Mouse (Mus musculus) ES-Bruce4 (cell line): Measurements from ENCODE around the gene Cd101. TPM values are rescaled to one million over a fixed set of nuclear protein-coding genes. Genes with fewer than 3 reads are reported as not detected.

Source experiments
- H3K27ac ChIP-seq: 2 replicates; pipeline ENCODE4 v1.5.1; 2012; ENCODE audit warnings: low read length, inconsistent platforms; ENCODE audit not compliant: insufficient read depth
- H3K27me3 ChIP-seq: 2 replicates; pipeline ENCODE4 v1.6.1; 2012; ENCODE audit warnings: mild to moderate bottlenecking, low read length, inconsistent platforms; ENCODE audit not compliant: control insufficient read depth, poor library complexity, insufficient read depth, severe bottlenecking
- H3K36me3 ChIP-seq: 2 replicates; pipeline ENCODE4 v1.6.1; 2012; ENCODE audit warnings: inconsistent platforms, mild to moderate bottlenecking, low read length, moderate library complexity; ENCODE audit not compliant: control insufficient read depth, poor library complexity, insufficient read depth, severe bottlenecking
- H3K4me1 ChIP-seq: one replicate; pipeline ENCODE4 v1.8.1; 2011; ENCODE audit warnings: low read length; ENCODE audit not compliant: control insufficient read depth, insufficient read depth
- H3K4me3 ChIP-seq: 2 replicates; pipeline ENCODE4 v1.5.1; 2011; ENCODE audit warnings: low read depth, mild to moderate bottlenecking, low read length
- H3K9ac ChIP-seq: 2 replicates; pipeline ENCODE4 v1.6.1; 2012; ENCODE audit warnings: low read depth, mild to moderate bottlenecking, inconsistent platforms; ENCODE audit not compliant: poor library complexity, severe bottlenecking
- H3K9me3 ChIP-seq: replicated peaks from 2 replicates; pipeline ENCODE4 v1.6.1; 2012; ENCODE audit warnings: mild to moderate bottlenecking, low read length, inconsistent platforms; ENCODE audit not compliant: control insufficient read depth, poor library complexity, insufficient read depth, severe bottlenecking
- CTCF ChIP-seq: IDR thresholded peaks from one replicate; pipeline ENCODE4 v1.8.1; 2011; ENCODE audit warnings: low read depth, low read length
- EP300 ChIP-seq: IDR thresholded peaks from 2 replicates; pipeline ENCODE4 v1.6.1; 2011; ENCODE audit warnings: low read depth, low read length; ENCODE audit not compliant: insufficient read depth
- POLR2A ChIP-seq: IDR thresholded peaks from one replicate; pipeline ENCODE4 v1.8.1; 2011; ENCODE audit warnings: low read length; ENCODE audit not compliant: insufficient read depth
- polyA plus RNA-seq: library from polyadenylated mRNA; stranded (reverse); fragments of >200 nt; gene quantifications from 2 replicates; pipeline ENCODE4 v1.2.4, GENCODE M21; 2011; ENCODE audit warnings: low read depth; ENCODE audit not compliant: missing spikeins, insufficient read depth, insufficient read length

Cd101 gene
- polyA plus RNA-seq, 1 experiment, result not detected

DNA sequence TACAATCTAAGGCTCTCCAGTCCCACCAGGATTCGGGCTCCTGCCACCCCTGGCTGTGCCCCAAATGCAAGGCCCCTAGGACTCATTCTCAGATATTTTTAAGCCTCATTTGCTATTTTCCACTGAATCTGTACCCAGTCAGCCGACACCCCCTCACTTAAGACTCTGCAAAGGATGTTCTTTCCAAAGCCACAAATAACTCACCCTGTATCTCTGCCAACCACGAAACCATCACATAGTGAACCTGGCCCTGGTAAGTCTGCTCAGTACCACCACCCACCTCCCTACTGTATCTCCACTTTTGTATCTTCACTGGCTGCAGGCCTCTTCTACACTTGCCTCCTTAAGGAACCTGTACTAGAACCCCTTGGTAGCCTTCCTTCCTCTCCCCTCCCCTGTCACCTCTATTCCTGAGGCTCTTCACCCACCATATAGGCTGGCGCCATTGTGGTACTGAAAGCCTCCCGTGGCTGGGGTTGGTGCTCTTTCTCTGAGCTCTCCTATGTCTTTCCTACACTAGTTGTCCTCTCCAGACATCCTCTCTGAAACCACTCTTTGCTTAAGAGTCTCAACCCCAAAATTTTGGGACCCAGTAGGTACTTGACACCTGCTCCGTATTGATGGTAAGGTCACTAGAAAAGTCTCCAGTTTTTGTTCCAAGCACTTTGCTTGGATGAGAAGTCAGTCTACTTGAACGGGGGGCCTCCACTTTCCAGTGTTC, 32.7 kb upstream of the Cd101 start:
- Histone ChIP-seq H3K27me3 (no peaks in the 10 kb centered on the region), H3K36me3 (peaks cover 20% of the 10 kb centered on the region), H3K27ac (no peak overlapping the region), H3K9ac (no peak overlapping the region), H3K4me3 (no peak overlapping the region), H3K9me3 (no peaks in the 10 kb centered on the region), H3K4me1 (no peaks in the 10 kb centered on the region)
- no peak for TF ChIP-seq CTCF
- no peak for TF ChIP-seq EP300
- TF ChIP-seq POLR2A, result no peak

DNA sequence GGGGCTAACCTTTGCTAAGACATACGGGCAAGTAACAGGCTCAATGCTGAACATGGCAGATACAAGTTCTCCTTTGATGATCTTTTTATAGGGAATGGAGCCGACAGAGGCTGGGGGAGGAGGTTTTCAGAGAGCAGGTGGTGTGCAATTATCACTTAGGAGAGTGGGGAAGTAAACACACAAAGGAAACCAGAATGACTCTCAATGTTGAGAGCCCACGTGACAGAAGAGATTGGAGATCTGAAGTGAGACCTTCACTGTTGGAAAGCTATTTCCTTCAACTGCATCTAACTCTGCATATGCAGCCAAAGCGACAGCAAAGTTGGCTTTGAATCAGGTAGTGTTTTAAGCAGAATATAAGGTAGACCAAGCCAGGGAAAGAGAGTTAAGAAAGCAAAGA, 29.9 kb upstream of the Cd101 start:
- no peaks in the 10 kb centered on the region for H3K4me1 ChIP-seq
- no peak overlapping the region for H3K27ac ChIP-seq
- no peaks in the 10 kb centered on the region for H3K27me3 ChIP-seq
- H3K9ac ChIP-seq, result no peak overlapping the region
- H3K9me3 ChIP-seq, result no peaks in the 10 kb centered on the region
- TF ChIP-seq POLR2A (no peak), EP300 (no peak), CTCF (no peak)
- H3K4me3 ChIP-seq, result no peak overlapping the region
- peaks cover 26% of the 10 kb centered on the region for H3K36me3 ChIP-seq

DNA sequence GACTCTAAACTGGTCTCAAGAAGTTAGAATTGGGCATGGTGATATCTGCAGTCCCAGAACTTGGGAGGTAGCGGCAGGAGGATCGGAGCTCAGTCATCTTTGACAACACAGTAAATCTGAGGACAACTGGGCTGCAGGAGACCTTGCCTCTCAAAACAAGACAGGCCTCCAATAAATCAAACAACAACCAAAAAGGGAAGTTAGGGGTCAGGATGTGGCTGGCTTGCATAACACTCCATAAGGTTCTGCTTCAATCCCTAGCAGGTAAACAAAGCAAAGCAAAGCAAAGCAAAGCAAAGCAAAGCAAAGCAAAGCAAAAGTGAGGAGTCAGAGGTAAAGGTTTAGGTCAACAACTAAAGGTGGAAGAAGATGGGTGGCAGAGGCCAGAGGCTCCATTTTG, 28.8 kb upstream of the Cd101 start:
- no peaks in the 10 kb centered on the region for H3K4me1 ChIP-seq
- TF ChIP-seq POLR2A, result no peak
- TF ChIP-seq EP300, result no peak
- TF ChIP-seq CTCF, result no peak
- no peak overlapping the region for H3K27ac ChIP-seq
- H3K9me3 ChIP-seq, result no peaks in the 10 kb centered on the region
- no peak overlapping the region for H3K9ac ChIP-seq
- no peak overlapping the region for H3K4me3 ChIP-seq
- peaks cover 26% of the 10 kb centered on the region for H3K36me3 ChIP-seq
- no peaks in the 10 kb centered on the region for H3K27me3 ChIP-seq

DNA sequence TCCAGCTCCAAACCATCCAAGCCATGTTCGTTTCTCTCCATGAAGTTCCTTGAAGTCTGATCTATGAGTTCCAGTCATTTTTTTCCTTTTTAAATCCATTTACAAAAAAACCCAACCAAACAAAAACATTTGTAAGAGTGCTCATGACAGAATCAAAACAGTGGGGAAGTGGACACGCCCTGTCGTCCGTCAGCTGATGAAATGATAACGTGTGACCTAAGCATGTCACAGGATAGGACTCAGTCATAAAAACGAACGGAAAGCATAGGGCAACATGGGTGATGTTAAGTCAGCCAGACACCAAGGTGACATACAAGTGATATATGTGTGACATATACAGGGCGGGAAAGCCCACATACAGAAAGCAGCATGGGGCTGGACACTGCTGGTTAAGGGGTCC, 25.9 kb upstream of the Cd101 start:
- H3K4me3 ChIP-seq, result no peak overlapping the region
- H3K27me3 ChIP-seq, result no peaks in the 10 kb centered on the region
- H3K9ac ChIP-seq, result no peak overlapping the region
- H3K4me1 ChIP-seq, result no peaks in the 10 kb centered on the region
- no peak for TF ChIP-seq POLR2A
- no peak for TF ChIP-seq CTCF
- H3K27ac ChIP-seq, result no peak overlapping the region
- H3K9me3 ChIP-seq, result no peaks in the 10 kb centered on the region
- H3K36me3 ChIP-seq, result peaks cover 19% of the 10 kb centered on the region

DNA sequence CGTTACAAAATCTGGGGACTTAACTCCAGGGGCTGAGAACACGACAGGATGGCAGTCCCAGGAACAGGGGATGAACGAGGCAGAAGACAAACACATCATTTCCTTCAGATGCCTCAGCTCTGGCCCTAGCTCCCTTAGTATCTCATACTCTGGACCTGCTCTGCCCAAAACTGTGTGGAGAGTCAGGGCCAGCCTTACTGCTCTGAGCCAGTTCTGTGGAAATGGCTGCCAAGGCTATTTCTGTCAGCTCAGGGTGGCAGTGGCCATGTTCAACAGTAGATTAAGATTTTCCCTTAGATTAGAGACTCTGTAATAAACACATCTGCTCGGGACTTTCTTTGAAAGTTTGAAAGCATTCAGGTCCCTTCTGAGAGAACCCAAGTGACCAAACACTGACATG, 22.2 kb upstream of the Cd101 start:
- Histone ChIP-seq H3K4me3 (no peak overlapping the region), H3K36me3 (peaks cover 13% of the 10 kb centered on the region), H3K9ac (no peak overlapping the region), H3K27ac (no peak overlapping the region), H3K9me3 (no peaks in the 10 kb centered on the region), H3K27me3 (no peaks in the 10 kb centered on the region), H3K4me1 (peaks cover 7% of the 10 kb centered on the region)
- TF ChIP-seq POLR2A, result no peak
- TF ChIP-seq EP300, result no peak
- no peak for TF ChIP-seq CTCF

DNA sequence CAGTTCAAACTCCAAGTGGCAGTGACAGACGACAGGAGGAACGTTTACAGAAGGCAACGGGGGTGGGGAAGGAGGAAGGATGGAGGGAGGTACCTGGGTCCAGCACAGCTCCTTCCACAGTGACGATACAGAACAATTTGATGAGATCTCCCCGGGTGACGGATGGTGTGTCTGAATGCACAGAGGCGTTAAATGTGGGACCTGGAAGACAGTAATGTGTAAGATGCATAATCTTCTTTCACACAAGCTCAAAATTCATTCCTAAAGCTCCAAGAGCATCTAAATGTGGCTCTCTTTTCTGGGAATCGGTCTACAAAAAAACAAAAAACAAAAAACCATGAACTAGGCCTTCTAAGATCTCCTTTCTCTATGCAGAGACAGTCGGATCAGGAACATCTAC, 20.6 kb upstream of the Cd101 start:
- TF ChIP-seq EP300 (no peak), POLR2A (no peak), CTCF (no peak)
- Histone ChIP-seq H3K36me3 (peaks cover 6% of the 10 kb centered on the region; the same call in 1 of the 2 replicates), H3K4me1 (peaks cover 13% of the 10 kb centered on the region), H3K4me3 (no peak overlapping the region), H3K27me3 (no peaks in the 10 kb centered on the region), H3K9ac (no peak overlapping the region), H3K9me3 (no peaks in the 10 kb centered on the region), H3K27ac (no peak overlapping the region; the same call in 1 of the 2 replicates)
